ENCODE assay signal across 8 mouse cellular contexts in the genomic region with DNA sequence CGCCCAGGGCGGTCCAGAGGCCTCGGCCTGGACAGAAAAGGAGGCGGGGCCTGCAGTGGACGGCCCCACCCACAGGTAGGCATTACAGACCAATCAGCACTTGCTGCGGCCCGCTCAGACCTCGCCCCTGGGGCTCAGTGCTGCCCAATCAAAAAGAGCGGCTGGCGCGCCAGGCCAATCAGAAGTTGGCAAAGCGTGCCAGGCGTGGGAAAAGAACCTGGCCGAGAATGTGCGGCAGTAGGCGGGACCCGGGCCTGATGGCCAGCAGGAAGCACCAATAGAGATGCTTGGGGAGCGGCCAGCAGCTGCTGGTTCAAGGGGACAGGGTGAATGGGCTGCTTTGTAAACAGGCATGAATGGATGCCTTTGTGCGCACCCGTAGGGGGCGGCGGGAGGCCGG. TPM values are rescaled to one million over a fixed set of nuclear protein-coding genes. Genes with fewer than 3 reads are reported as not detected.
DNase-seq lines count a peak whose midpoint lies in the region; ATAC-seq lines count a peak whose summit lies in the region.

Gene Myh14 (minus strand): TSS at position 41 of the 400 bp plus-strand sequence.

- peak within 1 kb of the TSS; percentile 27 for H3K4me3 ChIP-seq in heart, embryonic 11.5 days (ENCODE audit: low read depth, low read length)
- peak within 1 kb of the TSS; percentile 24 for H3K4me3 ChIP-seq in kidney, embryonic 14.5 days (ENCODE audit: low read length)
- peak within 1 kb of the TSS; percentile 25 for H3K4me3 ChIP-seq in limb, embryonic 12.5 days (replicated peaks)
- peak within 1 kb of the TSS; percentile 30 for H3K4me3 ChIP-seq in midbrain, embryonic 13.5 days (replicated peaks)

- peaks cover 5% of the 10 kb centered on the region; the same call in 1 of the 2 replicates for H3K4me1 ChIP-seq in heart, embryonic 11.5 days (ENCODE audit: control insufficient read depth, insufficient read depth, low read length)
- no peaks in the 10 kb centered on the region for H3K4me1 ChIP-seq in kidney, embryonic 14.5 days (ENCODE audit: control insufficient read depth, insufficient read depth, low read length)
- peaks cover 17% of the 10 kb centered on the region; the same call in 1 of the 2 replicates for H3K4me1 ChIP-seq in limb, embryonic 12.5 days (replicated peaks)
- H3K4me1 ChIP-seq in midbrain, embryonic 13.5 days (replicated peaks), result peaks cover 14% of the 10 kb centered on the region

- under 1% methylated on average over 23 of the region's 23 CpGs for WGBS in heart, embryonic 11.5 days (ENCODE audit: insufficient replicate concordance)
- WGBS in kidney, embryonic 14.5 days, result 0% methylated on average over 23 of the region's 23 CpGs
- under 1% methylated on average over 23 of the region's 23 CpGs for WGBS in limb, embryonic 12.5 days
- WGBS in midbrain, embryonic 13.5 days, result under 1% methylated on average over 23 of the region's 23 CpGs

- H3K9me3 ChIP-seq in heart, embryonic 11.5 days (replicated peaks; ENCODE audit: control insufficient read depth, low read length), result no peaks in the 10 kb centered on the region
- H3K9me3 ChIP-seq in kidney, embryonic 14.5 days (ENCODE audit: control insufficient read depth, low read length), result 0 out of 2 replicates have a peak, but pooled peaks cover 3% of the 10 kb centered on the region
- peaks cover 9% of the 10 kb centered on the region; the same call in 1 of the 2 replicates for H3K9me3 ChIP-seq in limb, embryonic 12.5 days
- peaks cover 4% of the 10 kb centered on the region; the same call in 1 of the 2 replicates for H3K9me3 ChIP-seq in midbrain, embryonic 13.5 days

- H3K4me2 ChIP-seq in heart, embryonic 11.5 days, result peak within 1 kb of the TSS; percentile 66
- H3K4me2 ChIP-seq in kidney, embryonic 14.5 days (replicated peaks; ENCODE audit: low read depth, low read length), result peak within 1 kb of the TSS; percentile 50
- H3K4me2 ChIP-seq in limb, embryonic 12.5 days, result peak within 1 kb of the TSS; percentile 49
- peak within 1 kb of the TSS; percentile 62 for H3K4me2 ChIP-seq in midbrain, embryonic 13.5 days (replicated peaks)

- H3K36me3 ChIP-seq in heart, embryonic 11.5 days (ENCODE audit: control insufficient read depth, insufficient read depth, low read length), result no peaks in the 10 kb centered on the region
- no peaks in the 10 kb centered on the region for H3K36me3 ChIP-seq in kidney, embryonic 14.5 days (ENCODE audit: control insufficient read depth, insufficient read depth, low read length)
- H3K36me3 ChIP-seq in limb, embryonic 12.5 days, result no peaks in the 10 kb centered on the region
- H3K36me3 ChIP-seq in midbrain, embryonic 13.5 days, result no peaks in the 10 kb centered on the region

- peaks cover 36% of the 10 kb centered on the region for H3K27me3 ChIP-seq in heart, embryonic 11.5 days (ENCODE audit: control insufficient read depth, insufficient read depth, low read length)
- peaks cover 15% of the 10 kb centered on the region for H3K27me3 ChIP-seq in kidney, embryonic 14.5 days (ENCODE audit: control insufficient read depth, insufficient read depth, low read length)
- peaks cover 47% of the 10 kb centered on the region for H3K27me3 ChIP-seq in limb, embryonic 12.5 days
- H3K27me3 ChIP-seq in midbrain, embryonic 13.5 days, result peaks cover 37% of the 10 kb centered on the region

- no peak within 1 kb of the TSS for H3K27ac ChIP-seq in heart, embryonic 11.5 days (ENCODE audit: low read depth, low read length)
- H3K27ac ChIP-seq in kidney, embryonic 14.5 days (ENCODE audit: low read depth, low read length), result no peak within 1 kb of the TSS
- H3K27ac ChIP-seq in limb, embryonic 12.5 days, result peak within 1 kb of the TSS; percentile 53
- no peak within 1 kb of the TSS for H3K27ac ChIP-seq in midbrain, embryonic 13.5 days

- ATAC-seq in monocyte, adult 5-6 weeks (replicated peaks; ENCODE audit: insufficient number of reproducible peaks, low FRiP score, low TSS enrichment, poor library complexity, severe bottlenecking), result no peak
- peak; percentile 81 for ATAC-seq in heart, embryonic 11.5 days (replicated peaks; ENCODE audit: insufficient number of reproducible peaks, low FRiP score, low TSS enrichment)
- peak; percentile 97 for ATAC-seq in kidney, embryonic 14.5 days (ENCODE audit: low FRiP score, low TSS enrichment)
- peak; percentile 87 for ATAC-seq in limb, embryonic 12.5 days (ENCODE audit: insufficient number of reproducible peaks, insufficient read depth, low FRiP score, low TSS enrichment, low read depth)
- ATAC-seq in midbrain, embryonic 13.5 days, result peak; percentile 96

- DNase-seq in monocyte, adult 2 months (ENCODE audit: low read depth in 1 of 2, low spot score in 2 of 2), result peak; percentile 5 to 9
- peak; percentile 54 for DNase-seq in fat pad, adult 2 months (ENCODE audit: extremely low read depth, low read depth, low spot score)
- DNase-seq in spleen, postnatal 4 days (ENCODE audit: low spot score in 2 of 2), result peak; percentile 38 to 68

- no peak within 1 kb of the TSS for H3K9ac ChIP-seq in heart, embryonic 11.5 days (ENCODE audit: low read depth, low read length)
- H3K9ac ChIP-seq in kidney, embryonic 14.5 days (ENCODE audit: low read depth, low read length), result 0 out of 2 replicates have a peak within 1 kb of the TSS, but pooled peaks have one; percentile 12
- H3K9ac ChIP-seq in limb, embryonic 12.5 days (replicated peaks), result no peak within 1 kb of the TSS
- peak within 1 kb of the TSS; percentile 51; the same call in 1 of the 2 replicates for H3K9ac ChIP-seq in midbrain, embryonic 13.5 days (replicated peaks)

RNA-seq across cellular contexts. Expression of gene Myh14, which starts in this region (rescaled TPM):
- not detected in 3 replicates for total RNA-seq in monocyte, adult 5-6 weeks (2017)
- polyA plus RNA-seq in heart, embryonic 11.5 days (2014; fragmentation: Nextera tagmentation; extraction: Ambion mirVana), result 0.31 and 0.56 TPM in 2 replicates
- 1.3 and 1.8 TPM in 2 replicates for polyA plus RNA-seq in kidney, embryonic 14.5 days (2014; fragmentation: Nextera tagmentation; extraction: Ambion mirVana)
- polyA plus RNA-seq in limb, embryonic 12.5 days (2016; fragmentation: Nextera tagmentation; extraction: Ambion mirVana), result 3.2 and 4.2 TPM in 2 replicates
- 0.84 and 1.2 TPM in 2 replicates for polyA plus RNA-seq in midbrain, embryonic 13.5 days (2015; fragmentation: Nextera tagmentation; extraction: Ambion mirVana)

Comparison
In these comparisons a context has a peak if more than half of its experiments do, and no peak if none do; other contexts are left out.
1. Peak in ATAC-seq, H3K4me3 ChIP-seq and H3K4me2 ChIP-seq in heart, embryonic 11.5 days; RNA of the gene not detected or under 1 TPM.
2. H3K9ac ChIP-seq: peak in kidney, embryonic 14.5 days (single experiment) and midbrain, embryonic 13.5 days (single experiment); none in heart, embryonic 11.5 days (single experiment) and limb, embryonic 12.5 days (single experiment).
3. Peak in every context shown above with its lines, with median percentiles within 50 percentile points of each other: DNase-seq, H3K4me2 ChIP-seq and H3K4me3 ChIP-seq.